Mouse (Mus musculus) NIH3T3 (cell line): ENCODE measurements at regions not wholly inside any gene's neighbourhood (a gene's known extent, or its start where the extent isn't known, plus 50 kb on each side); places are given as distances from the start of the nearest gene placed in this dataset.
A peak's percentile ranks its signal among the peaks of the same experiment; 100 is the strongest.
"Not testable (repeated sequence)": the region's sequence is repeated elsewhere in the genome, so short reads cannot be mapped to it uniquely, and the experiment has no call there.

Experiments
- DNase-seq: peaks from one replicate; pipeline ENCODE4 v3.0.0-alpha.2; 2012; ENCODE audit warnings: low read depth

GRCm38 (mm10) chr6:5663433-5664175 is 61.8 kb upstream of the Dync1i1 start:
- DNase-seq = no peak

- peak; percentile 91 for DNase-seq
These were observed 80.2 kb upstream of the Dync1i1 start for GRCm38 (mm10) chr6:5645150-5645732.

- DNase-seq = no peak
These were observed 91.2 kb upstream of the Dync1i1 start for GRCm38 (mm10) chr6:5634222-5634621.

- peak; percentile 80 for DNase-seq
These were observed 92.3 kb upstream of the Dync1i1 start for GRCm38 (mm10) chr6:5633036-5633708.

GRCm38 (mm10) chr6:5624085-5624484 is 101.4 kb upstream of the Dync1i1 start:
- peak; percentile 63 for DNase-seq

- no peak for DNase-seq
These were observed 103.9 kb upstream of the Dync1i1 start for GRCm38 (mm10) chr6:5621582-5621981.

- peak; percentile 42 for DNase-seq
These were observed 97.9 kb upstream of the Pdk4 start for GRCm38 (mm10) chr6:5594011-5594410.

GRCm38 (mm10) chr6:5589635-5590034 is 93.5 kb upstream of the Pdk4 start:
- peak; percentile 96 for DNase-seq

- peak; percentile 77 for DNase-seq
These were observed 86.9 kb upstream of the Pdk4 start for GRCm38 (mm10) chr6:5582923-5583525.

GRCm38 (mm10) chr6:5576891-5577290 is 80.8 kb upstream of the Pdk4 start:
- DNase-seq = not testable (repeated sequence)

GRCm38 (mm10) chr6:5566582-5566981 is 70.5 kb upstream of the Pdk4 start:
- no peak for DNase-seq

- no peak for DNase-seq
These were observed 68.9 kb upstream of the Pdk4 start for GRCm38 (mm10) chr6:5565049-5565448.

- peak; percentile 90 for DNase-seq
These were observed 57.7 kb upstream of the Pdk4 start for GRCm38 (mm10) chr6:5553703-5554394.

GRCm38 (mm10) chr6:5550067-5550466 is 54.0 kb upstream of the Pdk4 start:
- DNase-seq = no peak
